In genomic region chr6:59173940-59174339, GRCm38 (mm10) we compare ENCODE assay signal across 19 mouse cellular contexts. TPM values are rescaled to one million over a fixed set of nuclear protein-coding genes. Genes with fewer than 3 reads are reported as not detected.
A peak's percentile ranks its signal among the peaks of the same experiment; 100 is the strongest.
DNase-seq lines count a peak whose midpoint lies in the region; ATAC-seq lines count a peak whose summit lies in the region.
"Had no signal": no experiment of that assay in that cellular context is flagged by ENCODE, and none has a peak within 500 bp of the region (broad histone marks: within the 10 kb centered on the region; RNA-seq: fewer than 3 reads in every experiment).

No protein-coding gene starts in this region.

- DNase-seq in spleen, postnatal 14 days (ENCODE audit: low spot score in 2 of 2): no peak
- DNase-seq in MN1 (ENCODE audit: low spot score): no peak
- DNase-seq: adrenal gland, adult 2 months; adrenal gland, postnatal 10 days; adrenal gland, postnatal 25 days; B cell, adult 2 months; cerebellum, adult 11 months; cerebellum, adult 18-20 months; cerebellum, adult 8-10 months; cerebellum, adult 9-11 months; cerebellum, postnatal 14 days; cerebellum, postnatal 36 days; forebrain, postnatal 0 days had no signal

- peak; percentile 42; the same call in 1 of the 2 replicates for ATAC-seq in common myeloid progenitor, adult 5-6 weeks (replicated peaks; ENCODE audit: low read depth, poor library complexity, severe bottlenecking)
- peak; percentile 53 to 56; a peak in 3 of 4 replicates for ATAC-seq in hematopoietic stem cell, adult 5-6 weeks (replicated peaks in 1 of 2; ENCODE audit: insufficient read depth in 1 of 2, low FRiP score in 2 of 2, low TSS enrichment in 1 of 2, low read depth in 1 of 2, poor library complexity in 2 of 2, severe bottlenecking in 2 of 2)
- peak; percentile 34; the same call in 1 of the 2 replicates for ATAC-seq in megakaryocyte progenitor cell, adult 5-6 weeks (replicated peaks; ENCODE audit: poor library complexity)
- ATAC-seq: CD4-positive, CD25-positive, alpha-beta regulatory T cell, adult 4 months; forebrain, embryonic 13.5 days; forebrain, embryonic 15.5 days; forebrain, postnatal 0 days had no signal

RNA-seq across cellular contexts. Expression of gene Tigd2, which starts 34.7 kb away (rescaled TPM):
- 22.8 and 24.1 TPM in 2 replicates for total RNA-seq in common myeloid progenitor, adult 5-6 weeks (2017)
- 26.4 and 27.7 TPM in 2 replicates for total RNA-seq in hematopoietic stem cell, adult 5-6 weeks (2017)
- 14.7 and 16.0 TPM in 2 replicates for total RNA-seq in megakaryocyte progenitor cell, adult 5-6 weeks (2015)
- total RNA-seq in megakaryocyte progenitor cell, adult 5-6 weeks (2017): 17.6 and 18.8 TPM in 2 replicates
